Mouse (Mus musculus) frontal cortex, adult 2 months (tissue): ENCODE data around the gene Fat2. TPM values are rescaled to one million over a fixed set of nuclear protein-coding genes. Genes with fewer than 3 reads are reported as not detected.

Experiments used
- polyA plus RNA-seq: library from polyadenylated mRNA; depleted of rRNA; stranded (reverse); fragments of >200 nt; gene quantifications from 2 replicates; pipeline ENCODE4 v1.2.3, GENCODE M21; 2012; rRNA removed

Fat2 gene
- polyA plus RNA-seq, 1 experiment = 0.06 TPM

Other genes with a start within 250 kb of the Fat2 start
- gene Gm2a, start 238.4 kb downstream of the Fat2 start, polyA plus RNA-seq = 41.3 and 45.6 TPM in 2 replicates
- not detected in 2 replicates for gene Slc36a3, start 184.9 kb downstream of the Fat2 start, polyA plus RNA-seq
- gene Slc36a2, start 151.5 kb downstream of the Fat2 start, polyA plus RNA-seq = 2.0 and 2.5 TPM in 2 replicates
- 33.7 and 34.5 TPM in 2 replicates for gene Slc36a1, start 132.2 kb downstream of the Fat2 start, polyA plus RNA-seq
- gene Sparc, start 86.6 kb upstream of the Fat2 start, polyA plus RNA-seq = 433 and 435 TPM in 2 replicates
- gene Atox1, start 124.7 kb upstream of the Fat2 start, polyA plus RNA-seq = 205 and 218 TPM in 2 replicates
- gene G3bp1, start 133.1 kb upstream of the Fat2 start, polyA plus RNA-seq = 26.7 and 28.1 TPM in 2 replicates